Mouse (Mus musculus): Measurements from ENCODE around the gene Ift80.

DNA sequence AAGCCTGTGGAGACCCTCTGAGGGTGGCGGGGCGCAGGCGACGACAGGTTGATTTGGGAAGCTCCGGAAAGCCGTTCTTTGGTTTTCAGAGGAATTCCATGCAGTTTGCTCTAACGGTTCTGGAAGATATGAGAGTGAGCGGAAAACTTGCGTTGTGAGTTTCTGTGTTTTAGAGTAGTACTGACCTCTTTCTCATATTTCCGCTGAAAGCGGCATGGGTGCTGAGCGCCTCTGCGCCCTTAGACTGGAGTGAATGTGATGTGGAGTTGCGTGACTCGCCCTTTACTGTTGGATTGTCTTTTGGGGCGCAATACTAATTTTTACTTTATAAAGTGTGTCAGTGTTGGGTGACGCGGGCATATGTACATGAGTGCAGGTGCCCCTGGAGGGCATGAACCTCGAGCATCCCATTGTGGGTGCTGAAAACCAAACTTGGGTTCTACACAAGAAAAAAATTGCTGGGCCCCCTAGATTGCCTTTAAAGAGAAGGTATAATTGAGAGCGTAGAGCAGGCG, 1.9 kb upstream of the Ift80 start:
- TF ChIP-seq CTCF (IDR thresholded peaks at IDR 0.05; ENCODE audit: low read depth, low read length), result no peak
- TF ChIP-seq POLR2A (IDR thresholded peaks at IDR 0.05; ENCODE audit: insufficient read depth, low read length), result no peak
- TF ChIP-seq EP300 (IDR thresholded peaks at IDR 0.05; ENCODE audit: insufficient read depth, low read depth, low read length), result no peak
